Mouse (Mus musculus) spleen, postnatal 4 days (tissue): ENCODE data around the gene Cdhr4.

Experiments
- DNase-seq, 2 experiments: peaks; one replicate each; pipeline ENCODE4 v3.0.0; 2022; ENCODE audit warnings: low spot score in 2 of 2

Cdhr4 gene

DNA sequence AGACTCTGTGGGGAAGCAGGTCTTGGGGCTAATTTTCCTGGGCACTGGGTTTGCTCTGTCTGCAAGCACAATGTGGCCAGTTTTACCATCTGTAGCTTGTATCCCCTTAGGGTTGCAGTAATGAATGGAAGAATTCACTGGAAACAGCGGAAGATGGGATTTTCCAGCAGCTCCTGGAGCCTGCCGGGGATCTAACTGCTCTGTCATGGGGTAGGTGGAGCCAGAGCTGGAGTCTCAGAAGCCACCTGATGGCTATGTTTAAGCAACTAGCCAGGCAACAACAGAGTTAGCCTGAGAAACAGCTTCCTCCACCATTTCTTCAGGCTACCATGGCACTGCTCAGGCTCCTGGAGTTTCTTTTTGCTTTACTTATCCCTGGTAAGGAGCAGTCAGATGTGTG lies at the start of gene Cdhr4:
TSS of gene Cdhr4 (plus strand) at position 301 of the 400 bp plus-strand sequence.
- no peak for DNase-seq

DNA sequence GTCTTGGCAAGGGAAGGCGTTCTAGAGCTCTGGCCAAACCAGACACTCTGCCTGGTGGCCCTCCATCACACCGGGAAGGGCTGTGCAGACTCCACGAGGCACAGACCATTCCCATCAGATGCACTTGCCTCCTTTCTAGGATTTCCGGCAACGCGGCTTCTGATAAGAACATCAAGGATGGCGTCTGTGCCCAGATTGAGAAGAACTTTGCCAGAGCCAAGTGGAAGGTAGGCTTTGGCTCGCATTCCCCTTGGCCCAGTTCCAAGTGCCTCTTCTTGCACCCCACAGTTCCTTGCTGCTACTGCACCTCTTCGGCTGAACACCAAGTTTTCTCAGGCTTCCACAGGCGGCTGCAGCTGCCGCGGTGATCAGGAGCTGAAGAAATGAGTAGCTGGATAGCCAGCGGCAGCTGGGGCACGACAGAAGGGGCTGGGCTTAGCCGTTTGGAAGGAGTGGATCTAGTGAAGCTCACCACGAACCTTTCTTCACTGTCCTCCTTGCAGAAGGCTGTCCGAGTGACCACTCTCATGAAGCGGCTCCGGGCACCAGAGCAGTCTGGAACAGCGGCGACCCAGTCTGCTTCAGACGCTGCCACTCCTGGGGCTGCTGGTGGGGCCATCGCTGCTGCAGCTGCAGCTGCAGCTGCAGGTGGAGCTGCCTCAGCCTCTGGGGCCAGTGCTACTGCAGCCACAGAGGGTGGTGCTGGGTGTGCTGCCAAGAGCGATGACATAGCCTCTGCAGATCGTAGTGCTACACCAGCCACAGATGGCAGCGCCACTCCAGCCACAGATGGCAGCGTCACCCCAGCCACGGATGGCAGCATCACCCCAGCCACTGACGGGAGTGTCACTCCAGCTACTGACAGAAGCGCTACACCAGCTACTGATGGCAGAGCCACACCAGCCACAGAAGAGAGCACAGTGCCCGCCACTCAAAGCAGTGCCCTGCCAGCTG lies 44.8 kb upstream of the Cdhr4 start:
- no peak for DNase-seq

DNA sequence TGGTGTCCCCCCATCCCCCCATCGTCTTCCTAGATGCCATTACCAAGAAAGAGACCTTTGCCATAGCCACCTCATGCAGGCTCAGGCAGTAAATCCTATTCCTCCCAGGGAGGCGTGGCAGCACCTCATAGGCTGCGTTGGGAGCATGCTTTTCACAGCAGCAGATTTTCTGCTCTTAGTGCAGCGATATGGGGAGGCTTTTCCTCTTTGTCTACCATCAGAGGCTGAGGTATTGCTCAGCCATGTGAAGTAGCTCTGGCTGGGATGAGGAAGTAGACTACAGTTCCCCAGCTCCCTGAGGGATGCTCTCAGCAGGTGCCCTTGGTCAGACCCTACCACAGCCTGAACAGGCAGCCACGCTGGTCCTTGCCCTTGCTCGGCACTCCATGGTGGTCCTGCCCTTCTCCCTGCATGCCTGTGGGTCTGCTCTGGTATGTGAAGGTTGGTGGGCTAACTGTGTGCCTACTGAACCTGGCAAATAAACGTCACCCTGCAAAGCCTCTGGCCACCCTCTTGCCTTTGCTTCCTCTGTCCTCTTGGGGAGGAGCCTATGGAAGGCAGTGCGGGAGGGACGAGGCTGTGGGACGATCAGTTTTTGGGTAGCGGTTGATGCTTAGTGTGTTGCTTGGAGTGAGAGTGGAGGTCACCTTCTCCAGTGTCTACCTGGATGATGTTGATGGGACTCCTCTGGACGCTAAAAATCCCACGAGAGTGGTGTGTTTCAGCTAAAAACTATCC lies 42.9 kb upstream of the Cdhr4 start:
- DNase-seq, result no peak

DNA sequence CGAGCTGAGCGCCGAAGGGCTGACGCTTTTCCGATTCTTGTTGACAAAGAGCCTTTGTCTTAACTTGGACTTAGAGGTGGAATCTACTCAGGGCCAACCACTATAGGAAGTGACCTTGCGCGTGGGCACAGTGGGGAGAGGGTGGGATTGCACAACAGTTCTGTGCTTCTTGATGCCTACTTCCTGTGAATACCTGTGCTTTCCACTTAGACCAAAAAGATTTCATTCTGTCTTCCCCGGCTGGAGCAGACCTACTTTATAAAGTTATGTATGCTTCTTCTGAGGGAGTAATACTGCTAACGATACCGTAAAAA lies 42.4 kb upstream of the Cdhr4 start, which contains the start of gene Traip:
TSS of gene Traip (plus strand) at position 215 of the 314 bp plus-strand sequence.
- DNase-seq, result no peak

DNA sequence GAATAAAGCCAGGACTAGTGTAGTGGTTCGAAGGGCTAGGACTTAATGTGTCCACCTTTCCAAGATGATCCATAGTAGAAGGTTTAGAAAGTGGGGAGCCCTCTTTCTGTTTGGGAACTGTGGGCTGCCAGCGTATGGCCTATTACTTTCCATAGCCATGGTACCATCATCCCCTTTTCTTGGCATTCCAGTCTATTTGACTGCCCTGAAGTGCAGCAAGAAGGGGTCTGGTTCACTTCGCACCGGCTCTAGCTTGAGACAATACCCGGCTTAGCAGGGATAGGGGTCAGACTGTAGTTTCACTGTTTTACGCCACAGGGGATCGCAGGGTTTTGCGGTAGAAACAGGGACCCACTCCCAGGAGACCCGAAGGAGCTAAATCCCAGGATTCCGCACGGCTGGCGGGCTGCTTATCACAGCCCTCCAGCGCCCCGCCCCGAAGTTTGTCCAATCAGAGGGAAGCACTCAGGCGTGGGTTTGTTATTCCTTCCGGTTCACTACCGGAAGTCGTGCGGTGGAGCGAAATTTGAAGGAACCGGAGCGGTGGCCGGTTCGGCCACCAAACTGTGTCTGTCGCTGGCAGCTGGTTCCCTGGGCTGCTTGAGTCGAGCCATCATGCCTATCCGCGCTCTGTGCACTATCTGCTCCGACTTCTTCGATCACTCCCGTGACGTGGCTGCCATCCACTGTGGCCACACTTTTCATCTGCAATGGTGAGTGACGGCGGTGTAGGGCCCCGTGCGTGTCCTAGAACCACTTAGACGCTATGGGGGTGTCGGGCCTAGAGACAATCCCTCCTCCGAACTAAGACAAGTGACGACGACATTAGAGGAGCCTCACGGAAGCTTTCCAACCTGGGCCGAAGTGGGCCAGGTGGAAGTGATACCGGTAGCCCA lies 41.6 kb upstream of the Cdhr4 start:
- peak; percentile 90 to 94 for DNase-seq

- DNase-seq, result no peak
Measured at GRCm38 (mm10) chr9:107955613-107956289, 36.5 kb upstream of the Cdhr4 start.

- DNase-seq, result no peak
Measured at GRCm38 (mm10) chr9:107957141-107957540, 35.2 kb upstream of the Cdhr4 start.

DNA sequence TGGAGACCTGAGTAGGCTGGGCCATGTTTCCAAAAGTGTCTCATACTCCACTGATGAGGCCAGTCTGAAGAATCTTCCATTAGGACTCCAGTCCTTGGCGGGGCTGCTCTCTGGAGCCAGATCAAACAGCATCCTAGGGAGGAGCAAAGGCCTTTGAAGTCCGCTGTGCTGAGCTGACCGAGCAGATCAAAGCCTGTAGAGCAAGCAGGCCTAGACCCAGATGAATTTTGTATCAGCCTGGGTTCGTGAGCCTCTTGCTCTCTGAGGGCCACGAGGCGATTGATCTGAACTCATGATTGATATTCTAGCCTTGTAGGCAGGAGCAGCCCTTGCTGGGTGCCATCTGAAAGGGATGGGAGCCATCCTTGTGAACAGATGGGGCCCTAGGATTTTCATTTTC lies 32.4 kb upstream of the Cdhr4 start:
- no peak for DNase-seq

- DNase-seq, result no peak
Measured at GRCm38 (mm10) chr9:107960928-107961327, 31.4 kb upstream of the Cdhr4 start.

DNA sequence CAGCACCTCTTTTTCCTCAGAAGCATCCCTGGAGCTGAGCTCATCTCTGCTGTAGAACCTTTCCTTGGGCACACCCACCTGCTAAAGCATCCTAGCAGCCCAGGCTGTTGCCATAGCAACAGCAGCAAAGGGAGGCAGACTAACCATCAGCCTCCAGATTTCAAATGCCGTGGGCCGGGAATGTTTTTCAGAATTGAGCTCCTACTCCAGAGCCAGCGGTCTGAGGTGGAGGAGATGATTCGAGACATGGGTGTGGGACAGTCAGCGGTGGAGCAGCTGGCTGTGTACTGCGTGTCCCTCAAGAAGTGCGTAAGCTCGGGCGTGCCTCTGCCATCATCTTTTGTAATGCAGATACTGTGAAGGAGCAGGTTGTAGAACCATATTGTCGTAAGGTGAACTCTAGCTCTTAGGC lies 30.9 kb upstream of the Cdhr4 start:
- DNase-seq, result no peak

DNA sequence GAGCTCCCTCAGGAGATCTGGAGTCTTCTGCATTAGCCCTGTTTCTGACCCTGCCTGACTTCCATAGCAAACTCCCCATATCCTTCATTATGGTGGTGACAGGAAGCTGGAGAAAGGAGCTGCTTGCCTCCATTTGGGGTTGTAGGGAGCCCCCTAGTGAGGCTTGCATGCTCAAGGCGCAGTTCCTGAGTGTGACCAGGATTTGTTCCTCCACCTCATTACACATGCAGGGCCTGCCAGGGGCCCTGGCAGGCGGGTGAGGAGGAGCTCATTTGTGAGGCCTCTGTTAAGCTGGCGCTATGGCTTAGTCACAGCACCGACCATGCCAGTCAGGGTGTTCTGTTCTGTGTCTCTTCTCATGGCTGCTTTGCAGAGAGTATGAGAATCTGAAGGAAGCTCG lies 30.4 kb upstream of the Cdhr4 start:
- no peak for DNase-seq

DNA sequence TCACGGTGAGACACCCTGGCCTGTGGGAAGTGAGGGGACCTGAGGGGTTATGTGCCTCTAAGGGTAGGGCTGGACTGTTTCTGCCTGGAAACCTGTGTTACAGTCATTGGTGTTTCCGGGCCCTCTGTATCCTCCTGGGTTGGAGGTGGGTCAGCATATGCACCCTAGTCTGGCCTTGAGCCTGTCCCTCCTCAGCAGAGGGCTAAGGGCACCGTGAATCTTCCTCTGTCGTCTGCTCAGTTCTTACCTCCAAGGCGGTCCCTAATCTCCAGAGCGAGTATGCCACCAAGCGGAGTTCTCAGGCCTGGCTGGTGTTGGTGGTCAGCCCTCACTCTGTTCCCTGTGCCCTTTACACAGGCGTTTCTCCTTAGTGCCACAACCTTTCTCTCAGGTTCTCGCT lies 29.4 kb upstream of the Cdhr4 start:
- DNase-seq, result no peak

- DNase-seq, result peak; percentile 85 to 95
Measured at GRCm38 (mm10) chr9:107963700-107964099, 28.6 kb upstream of the Cdhr4 start.

DNA sequence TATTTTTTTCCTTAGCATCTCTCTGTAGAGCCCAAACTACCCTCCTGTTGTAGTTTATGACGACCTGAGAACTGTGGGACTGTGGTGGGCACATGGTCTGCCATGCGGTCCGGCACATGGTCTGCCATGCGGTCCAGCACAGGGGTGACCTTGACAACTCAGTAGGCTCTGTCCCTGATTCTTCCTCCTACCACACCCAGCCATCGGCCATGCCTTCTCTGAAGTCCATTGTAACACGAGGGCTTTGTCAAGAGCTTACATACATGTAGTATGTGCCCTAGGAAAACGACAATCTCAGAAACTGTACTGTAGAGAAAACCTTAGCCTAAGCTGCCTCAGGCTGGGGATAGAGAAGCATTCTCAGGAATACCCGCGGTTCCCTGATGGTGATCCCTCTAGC lies 27.6 kb upstream of the Cdhr4 start:
- DNase-seq, result no peak

GRCm38 (mm10) chr9:107966676-107967075 lies 25.6 kb upstream of the Cdhr4 start:
- DNase-seq, result no peak

GRCm38 (mm10) chr9:107967437-107967836 lies 24.9 kb upstream of the Cdhr4 start:
- DNase-seq, result no peak

DNA sequence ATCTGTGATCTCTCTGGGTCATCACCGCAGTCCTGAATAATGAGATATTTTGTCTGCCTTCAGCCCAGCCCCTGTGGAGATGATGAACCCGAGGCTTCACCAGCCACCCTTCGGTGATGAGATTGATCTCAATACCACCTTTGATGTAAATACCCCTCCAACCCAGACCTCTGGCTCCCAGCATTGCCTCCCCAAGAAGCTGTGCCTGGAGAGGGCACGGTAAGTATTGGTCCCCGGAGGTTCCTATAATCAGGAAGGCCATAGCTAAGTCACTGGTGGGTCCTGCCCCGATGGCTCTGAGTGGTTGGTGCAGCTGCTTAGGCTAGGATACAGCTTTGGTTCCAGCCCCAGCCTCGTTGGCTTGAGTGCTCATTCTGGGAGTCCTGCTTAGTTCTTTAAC lies 23.8 kb upstream of the Cdhr4 start:
- DNase-seq, result no peak

DNA sequence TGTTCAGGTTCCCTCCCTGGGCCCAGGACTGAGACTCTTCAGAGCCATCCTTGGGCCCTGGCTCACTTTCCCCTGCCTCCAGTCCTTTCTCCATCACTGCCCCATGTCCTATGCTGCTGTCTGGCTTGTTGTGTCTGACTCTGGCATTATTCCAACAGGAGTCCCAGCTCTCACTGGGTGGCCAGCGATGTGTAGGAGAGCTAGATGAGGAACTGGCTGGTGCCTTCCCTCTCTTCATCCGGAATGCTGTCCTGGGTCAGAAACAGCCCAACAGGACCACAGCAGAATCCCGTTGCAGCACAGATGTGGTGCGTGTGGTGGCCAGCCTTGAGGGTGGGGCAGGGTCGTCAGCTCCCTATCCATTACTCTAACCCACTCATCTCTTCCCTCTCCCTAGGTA lies 22.0 kb upstream of the Cdhr4 start:
- DNase-seq, result no peak

GRCm38 (mm10) chr9:107971690-107972541 lies 20.4 kb upstream of the Cdhr4 start:
- peak; percentile 77 to 78 for DNase-seq

DNA sequence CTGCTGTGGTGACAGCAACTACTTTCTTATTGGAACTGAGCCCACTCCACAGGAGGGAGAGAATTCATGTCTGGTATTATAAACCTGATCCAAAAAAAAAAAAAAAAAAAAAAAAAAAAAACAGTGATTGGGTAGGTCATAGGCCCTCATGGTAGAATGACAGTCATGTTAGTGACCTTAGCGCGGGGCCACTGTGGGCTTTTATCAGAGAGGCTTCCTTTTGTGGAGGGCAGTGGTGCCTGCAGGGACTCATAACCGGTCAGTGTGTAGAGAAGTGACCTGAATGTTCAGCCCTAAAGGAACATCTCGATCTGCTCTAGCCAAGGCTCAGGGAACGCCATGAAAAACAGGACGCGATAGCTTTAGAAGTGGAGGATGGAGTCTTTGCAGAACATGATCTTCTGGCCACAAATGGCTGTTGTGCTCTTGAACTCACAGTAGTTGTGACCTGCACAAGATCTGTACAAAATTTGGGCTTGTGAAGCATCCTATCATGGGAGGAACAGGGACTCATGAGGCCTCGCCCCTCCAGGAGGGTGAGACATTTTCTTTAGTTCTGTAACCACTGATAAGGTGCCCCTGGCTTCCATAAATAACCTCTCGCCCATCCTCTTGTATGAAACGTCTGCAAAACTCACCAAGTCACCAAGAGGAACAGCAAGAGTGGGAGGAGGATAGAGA lies 17.7 kb upstream of the Cdhr4 start:
- peak in 1 of 2 experiments; percentile 63 for DNase-seq
